Mouse (Mus musculus) heart, embryonic 12.5 days (tissue): ENCODE measurements at regions not wholly inside any gene's neighbourhood (a gene's known extent, or its start where the extent isn't known, plus 50 kb on each side); places are given as distances from the start of the nearest gene placed in this dataset.

Experiments used
- ATAC-seq: fragments of 200-750 bp; cut with Nextera tagmentation; 2 replicates; pipeline ENCODE4 v1.8.0; 2017; ENCODE audit warnings: moderate TSS enrichment, moderate library complexity; ENCODE audit not compliant: insufficient number of reproducible peaks, low FRiP score
- H3K27ac ChIP-seq: fragments of 300-500 bp; sonication (generic); 2 replicates; pipeline ENCODE4 v1.5.1; 2016; ENCODE audit warnings: mild to moderate bottlenecking, moderate library complexity; ENCODE audit not compliant: poor library complexity, severe bottlenecking
- H3K27me3 ChIP-seq: fragments of 300-500 bp; sonication (generic); replicated peaks from 2 replicates; pipeline ENCODE4 v1.6.1; 2016; ENCODE audit warnings: mild to moderate bottlenecking, moderate library complexity
- H3K36me3 ChIP-seq: fragments of 300-500 bp; sonication (generic); 2 replicates; pipeline ENCODE4 v1.6.1; 2016; ENCODE audit warnings: mild to moderate bottlenecking, moderate library complexity
- H3K4me1 ChIP-seq: fragments of 300-500 bp; sonication (generic); replicated peaks from 2 replicates; pipeline ENCODE4 v1.6.1; 2016; ENCODE audit warnings: mild to moderate bottlenecking
- H3K4me2 ChIP-seq: fragments of 300-500 bp; sonication (generic); 2 replicates; pipeline ENCODE4 v1.6.1; 2016; ENCODE audit warnings: mild to moderate bottlenecking, moderate library complexity
- H3K4me3 ChIP-seq: fragments of 300-500 bp; sonication (generic); 2 replicates; pipeline ENCODE4 v1.5.1; 2016; ENCODE audit warnings: mild to moderate bottlenecking
- H3K9ac ChIP-seq: fragments of 300-500 bp; sonication (generic); 2 replicates; pipeline ENCODE4 v1.6.1; 2016; ENCODE audit warnings: mild to moderate bottlenecking, moderate library complexity
- H3K9me3 ChIP-seq: fragments of 300-500 bp; sonication (generic); replicated peaks from 2 replicates; pipeline ENCODE4 v1.6.1; 2016; ENCODE audit warnings: mild to moderate bottlenecking, moderate library complexity
- WGBS: fragments of 180-500 bp; shearing (Covaris S2); methylation state at CpG from one replicate; pipeline ENCODE4 v1.1.7; 2016; 5-methylcytosine and 5-hydroxymethylcytosine counted together

DNA sequence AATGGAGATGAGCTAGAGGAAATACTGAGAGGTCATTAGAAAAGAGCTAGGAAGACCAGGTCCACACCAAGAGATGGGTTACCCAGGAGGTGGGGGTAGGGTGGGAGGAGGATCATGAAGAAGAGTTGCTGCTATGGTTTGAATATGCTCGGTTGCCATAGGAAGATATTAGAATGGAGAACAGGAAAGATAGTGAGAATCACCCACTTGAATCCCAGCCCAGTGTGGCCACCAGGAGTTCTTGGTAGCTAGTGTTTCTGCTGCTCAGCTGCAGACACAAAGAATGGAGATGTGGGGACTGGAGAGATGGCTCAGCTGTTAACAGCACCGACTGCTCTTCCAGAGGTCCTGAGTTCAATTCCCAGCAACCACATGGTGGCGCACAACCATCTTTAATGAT lies 62.4 kb upstream of the Sertad2 start:
- Histone ChIP-seq H3K4me3 (no peak overlapping the region), H3K27ac (no peak overlapping the region), H3K4me1 (peaks cover 6% of the 10 kb centered on the region), H3K27me3 (peaks cover 19% of the 10 kb centered on the region), H3K36me3 (no peaks in the 10 kb centered on the region), H3K4me2 (no peak overlapping the region), H3K9ac (no peak overlapping the region), H3K9me3 (peaks cover 5% of the 10 kb centered on the region)
- ATAC-seq, result no peak
- WGBS, result 76% methylated on average over 3 of the region's 3 CpGs

DNA sequence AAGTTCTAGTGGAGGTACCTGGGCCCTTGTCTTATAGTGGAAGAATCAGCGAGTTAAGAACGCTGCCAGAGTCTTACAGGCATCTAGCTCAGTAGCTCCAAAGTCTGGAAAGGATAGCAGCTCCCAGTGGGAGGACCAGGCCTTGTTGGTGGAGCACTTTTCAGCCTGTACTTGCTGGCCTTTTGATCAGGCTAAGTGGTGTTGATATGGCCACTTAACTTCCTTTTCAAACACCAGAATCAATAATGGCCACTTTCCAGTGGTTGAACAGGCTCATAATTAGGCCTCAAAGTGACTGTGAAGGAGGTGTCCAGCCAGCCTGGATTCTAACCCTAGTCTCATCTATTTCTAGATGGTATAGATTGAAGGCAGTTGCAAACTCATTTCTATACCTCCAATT lies 57.7 kb upstream of the Sertad2 start:
- H3K4me2 ChIP-seq, result no peak overlapping the region
- no peaks in the 10 kb centered on the region; the same call in 1 of the 2 replicates for H3K9me3 ChIP-seq
- H3K4me3 ChIP-seq, result no peak overlapping the region
- no peak overlapping the region for H3K9ac ChIP-seq
- H3K4me1 ChIP-seq, result no peaks in the 10 kb centered on the region
- 66% methylated on average over 2 of the region's 2 CpGs for WGBS
- no peaks in the 10 kb centered on the region for H3K36me3 ChIP-seq
- H3K27ac ChIP-seq, result no peak overlapping the region
- peaks cover 53% of the 10 kb centered on the region for H3K27me3 ChIP-seq
- no peak for ATAC-seq
